Mouse (Mus musculus): ENCODE results near the gene A230050P20Rik.

DNA sequence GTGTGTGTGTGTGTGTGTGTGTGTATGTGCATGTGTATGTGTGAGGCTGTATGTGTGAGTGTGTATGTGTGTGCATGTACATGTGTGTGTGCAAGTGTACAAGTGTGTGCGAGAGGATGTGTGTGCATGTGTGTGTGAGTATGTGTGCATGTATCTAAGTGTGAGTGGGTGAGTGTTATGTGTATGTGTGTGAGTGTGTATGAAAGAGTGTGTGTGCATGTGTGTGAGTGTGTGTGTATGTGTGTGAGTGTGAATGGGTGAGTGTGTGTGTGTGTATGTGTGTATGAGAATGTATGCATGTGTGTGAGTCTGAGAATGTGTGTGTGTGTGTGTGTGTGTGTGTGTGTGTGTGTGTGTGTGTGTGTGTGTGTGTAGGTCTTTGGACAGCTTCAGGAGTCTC is 40.3 kb upstream of the A230050P20Rik start:
- TF ChIP-seq CTCF (conservative IDR thresholded peaks at IDR 0.05; ENCODE audit: insufficient read depth, insufficient read length, low read depth, low read length) (no peak), POLR2A (IDR thresholded peaks at IDR 0.05; ENCODE audit: low read depth, low read length) (no peak)
